Mouse (Mus musculus): ENCODE results near the gene Gm40193.

Gene Gm40193

DNA sequence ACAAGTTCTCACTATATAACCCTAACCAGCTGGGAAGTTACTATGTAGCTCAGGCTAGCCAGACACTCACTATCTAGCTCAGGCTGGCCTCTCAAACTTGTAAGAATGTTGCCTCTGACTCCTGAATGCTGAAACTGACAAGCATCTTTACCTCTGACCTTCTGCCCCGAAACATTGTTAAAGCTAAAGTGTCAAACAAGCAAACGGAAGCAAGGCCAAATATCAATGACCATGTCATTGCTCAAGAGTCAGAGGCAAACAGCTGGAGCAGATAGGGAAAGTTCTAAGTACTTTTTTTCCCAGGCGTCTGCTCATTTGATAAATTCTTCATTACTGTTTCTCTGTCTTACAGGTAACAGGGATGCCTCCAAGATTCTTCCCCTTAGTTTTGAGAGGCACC, 30.7 kb downstream of the Gm40193 start:
- no peak for DNase-seq

DNA sequence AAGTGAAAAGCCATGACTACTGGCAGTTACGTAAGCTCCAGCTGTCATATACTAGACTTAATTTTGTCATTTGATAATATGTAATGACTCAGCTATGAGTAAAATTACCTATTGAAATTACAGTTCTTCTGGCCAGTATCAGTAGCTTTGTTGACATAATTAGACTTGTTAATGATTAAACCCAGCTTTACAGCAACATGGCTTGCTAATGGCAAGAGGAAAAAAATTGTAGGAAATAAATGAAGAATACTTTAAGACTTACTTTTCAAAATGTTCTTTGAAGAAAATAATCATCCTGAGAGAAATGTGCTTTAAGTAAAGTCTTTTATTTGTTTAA, 32.3 kb downstream of the Gm40193 start:
- DNase-seq, result no peak

DNA sequence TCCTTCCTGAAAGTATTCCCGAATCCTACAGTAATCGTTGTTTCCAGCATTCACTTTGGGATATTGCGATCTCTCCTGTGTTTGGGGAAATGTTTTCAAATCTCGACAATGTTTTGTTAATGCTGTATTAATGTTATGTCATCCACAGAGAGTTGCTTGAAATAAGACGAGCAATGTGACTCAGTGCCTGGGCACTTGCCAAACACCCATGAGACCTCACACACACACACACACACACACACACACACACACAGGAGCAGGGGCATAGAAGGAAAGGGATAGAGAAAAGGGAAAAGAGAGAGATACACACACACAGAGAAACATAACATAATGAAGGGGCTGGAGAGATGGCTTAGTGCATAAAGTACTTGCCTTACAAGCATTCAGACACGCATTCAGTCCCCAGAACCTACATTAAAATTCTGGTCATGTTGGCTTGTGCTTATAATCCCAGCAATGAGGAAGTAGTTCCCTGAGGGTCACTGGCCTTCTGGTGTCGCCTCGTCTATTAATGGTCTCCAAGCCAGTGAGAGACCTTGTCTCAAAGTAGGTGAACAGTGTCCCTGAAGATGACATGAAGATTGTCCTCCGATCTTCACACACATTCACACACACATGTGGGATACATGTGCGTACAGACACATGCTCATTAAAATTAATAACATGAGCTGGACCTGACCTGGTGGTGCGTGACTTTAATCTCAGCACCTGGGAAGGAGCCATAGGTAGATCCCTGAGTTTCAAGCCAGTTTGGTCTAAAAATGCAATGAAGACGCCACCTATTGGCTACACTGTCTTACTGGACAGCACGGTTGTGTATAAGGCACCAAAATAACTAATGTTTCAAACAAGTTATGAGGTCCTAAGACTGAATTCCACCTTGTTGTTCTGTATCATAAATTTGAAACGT, 32.9 kb downstream of the Gm40193 start:
- DNase-seq, result no peak

DNA sequence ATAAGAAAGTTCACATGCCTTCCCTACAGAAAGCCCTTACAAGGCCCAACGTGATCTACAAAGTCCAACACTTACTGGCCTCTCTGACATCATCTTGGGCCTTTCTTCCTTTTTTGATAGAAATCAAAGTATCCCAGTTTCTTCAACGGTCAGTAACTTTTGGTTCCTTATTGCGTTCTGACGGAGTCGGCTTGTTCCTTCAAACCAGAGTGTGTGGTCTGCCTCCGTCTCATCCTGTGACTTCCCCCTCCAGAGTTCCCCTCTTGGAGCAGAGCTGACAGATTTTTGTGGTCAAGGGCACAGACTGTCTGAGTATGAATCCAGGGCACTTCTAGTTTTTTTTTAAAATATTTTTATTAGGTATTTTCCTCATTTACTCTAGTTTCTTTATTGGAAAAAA, 43.1 kb downstream of the Gm40193 start:
- DNase-seq, result no peak

DNA sequence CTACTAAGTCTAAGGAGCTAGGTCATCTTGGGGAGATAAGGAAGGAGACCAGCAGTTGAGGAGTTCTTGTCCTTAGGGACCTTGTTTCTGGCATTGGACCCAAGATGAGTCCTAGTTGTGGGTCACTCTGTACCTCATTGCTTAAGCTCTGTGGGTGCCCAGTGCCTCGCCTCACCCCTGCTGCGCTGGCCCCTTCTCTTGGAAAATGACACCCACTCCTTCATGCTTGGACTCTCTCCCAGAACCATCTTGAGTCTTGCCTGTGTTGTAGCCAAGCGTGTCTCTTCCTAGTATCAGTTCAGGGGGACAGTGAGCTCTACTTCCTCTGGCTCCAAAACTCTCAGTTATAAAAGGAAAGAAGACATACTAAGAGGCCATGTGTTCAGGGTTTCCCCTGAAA, 43.6 kb downstream of the Gm40193 start:
- DNase-seq, result no peak

DNA sequence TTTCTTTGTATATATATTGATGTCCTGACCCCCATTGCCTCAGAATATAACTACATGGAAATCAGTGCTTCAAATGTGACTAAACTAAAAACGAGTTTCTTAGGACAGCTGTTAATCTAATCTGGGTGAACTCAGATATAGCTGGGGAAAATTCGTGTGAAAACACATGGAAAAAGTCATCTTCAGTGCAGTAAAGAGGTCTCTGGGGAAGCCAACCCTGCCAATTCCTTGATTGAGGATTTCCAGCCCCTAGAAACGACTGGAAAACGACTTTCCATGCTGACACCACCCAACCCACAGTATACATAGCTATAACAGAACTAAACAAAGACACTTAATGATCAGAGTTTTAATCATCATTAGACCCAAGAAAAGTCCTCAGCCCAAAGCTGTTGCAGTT, 44.9 kb downstream of the Gm40193 start:
- no peak for DNase-seq

DNA sequence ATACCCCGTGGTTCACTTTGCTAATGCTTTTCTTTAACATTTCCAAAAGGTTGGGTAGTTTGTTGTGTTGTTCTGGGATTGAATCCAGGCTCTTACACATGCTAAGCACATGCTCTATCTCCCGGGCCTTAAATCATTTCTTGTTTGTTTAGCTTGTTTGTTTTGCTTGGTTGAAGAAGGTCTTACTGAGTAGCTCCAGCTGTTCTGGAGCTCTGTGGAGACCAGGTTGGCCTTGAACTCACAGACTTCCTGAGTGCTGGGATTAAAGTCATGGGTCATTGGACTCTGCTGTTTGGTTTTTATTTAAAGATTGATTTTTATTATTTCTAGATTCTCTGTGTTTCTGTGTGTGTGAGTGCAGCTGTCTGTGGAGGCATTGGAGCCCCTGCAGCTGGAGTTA, 47.2 kb downstream of the Gm40193 start:
- no peak for DNase-seq
